Mouse (Mus musculus): Measurements from ENCODE around the gene Ugt1a2. TPM values are rescaled to one million over a fixed set of nuclear protein-coding genes. Genes with fewer than 3 reads are reported as not detected.

Ugt1a2 gene
- polyA plus RNA-seq, 1 experiment from 2014 or later = not detected

DNA sequence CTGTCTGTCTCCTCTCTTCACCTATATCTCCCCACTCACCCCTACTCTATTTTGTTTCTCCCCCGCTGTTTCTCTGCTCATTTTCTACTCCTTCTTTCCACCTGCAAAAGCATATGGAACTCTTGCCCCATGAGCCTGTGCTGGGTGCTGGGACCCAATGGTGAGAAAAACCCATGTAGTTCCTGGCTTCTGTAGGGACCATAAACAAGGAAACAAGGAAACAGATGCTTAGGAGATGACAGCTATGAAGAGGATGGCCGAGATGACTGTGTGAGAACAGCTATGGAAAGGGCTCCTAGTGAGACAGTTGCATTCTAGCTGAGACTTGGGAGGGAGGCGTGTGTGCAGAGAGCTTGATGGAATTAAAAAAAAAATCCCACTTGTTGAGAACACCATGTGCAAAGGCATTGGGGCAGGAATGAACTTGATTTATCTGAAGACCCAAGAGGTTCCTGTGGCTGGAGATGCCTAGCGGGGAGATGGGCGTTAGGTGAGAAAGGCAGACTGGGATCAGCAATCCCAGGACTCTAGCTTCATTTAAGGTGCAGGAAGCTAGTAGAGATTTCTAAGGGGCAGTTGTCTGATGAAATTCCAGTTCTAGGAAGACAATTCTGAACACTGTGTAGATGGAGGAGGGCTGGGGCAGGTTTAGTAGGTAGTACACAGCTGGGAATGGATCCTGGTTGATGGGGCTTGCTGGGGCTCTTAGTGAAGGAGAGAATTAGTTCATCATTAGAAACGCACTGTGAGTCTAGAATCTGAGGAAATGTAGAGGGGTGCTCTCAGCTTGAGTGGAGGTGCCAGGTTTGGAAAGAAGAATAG lies 30.8 kb downstream of the Ugt1a2 start:
- peaks cover 94% of the 10 kb centered on the region for H3K9me3 ChIP-seq (ENCODE audit: control insufficient read depth, low read length)
- H3K36me3 ChIP-seq (ENCODE audit: control insufficient read depth, insufficient read depth) = no peaks in the 10 kb centered on the region
- H3K27ac ChIP-seq (ENCODE audit: low read length) = no peak overlapping the region
- no peaks in the 10 kb centered on the region for H3K4me1 ChIP-seq (replicated peaks; ENCODE audit: control insufficient read depth, insufficient read depth, low read length)
- H3K4me2 ChIP-seq (ENCODE audit: low read length) = no peak overlapping the region
- no peak for ATAC-seq
- H3K4me3 ChIP-seq (replicated peaks; ENCODE audit: low read length) = no peak overlapping the region
- no peak overlapping the region for H3K9ac ChIP-seq (replicated peaks; ENCODE audit: low read depth, low read length)
- 76% methylated on average over 6 of the region's 6 CpGs for WGBS
- no peaks in the 10 kb centered on the region for H3K27me3 ChIP-seq (replicated peaks; ENCODE audit: control insufficient read depth, insufficient read depth, low read length)

- WGBS = 68% methylated on average over 7 of the region's 7 CpGs
- Histone ChIP-seq H3K4me1 (replicated peaks; ENCODE audit: control insufficient read depth, insufficient read depth, low read length) (no peaks in the 10 kb centered on the region), H3K27me3 (replicated peaks; ENCODE audit: control insufficient read depth, insufficient read depth, low read length) (no peaks in the 10 kb centered on the region), H3K9ac (replicated peaks; ENCODE audit: low read depth, low read length) (no peak overlapping the region), H3K4me2 (ENCODE audit: low read length) (no peak overlapping the region), H3K36me3 (ENCODE audit: control insufficient read depth, insufficient read depth) (no peaks in the 10 kb centered on the region), H3K27ac (ENCODE audit: low read length) (no peak overlapping the region), H3K4me3 (replicated peaks; ENCODE audit: low read length) (no peak overlapping the region), H3K9me3 (ENCODE audit: control insufficient read depth, low read length) (peaks cover 91% of the 10 kb centered on the region)
- ATAC-seq = no peak
These were observed 31.6 kb downstream of the Ugt1a2 start for GRCm38 (mm10) chr1:88231803-88232499.

DNA sequence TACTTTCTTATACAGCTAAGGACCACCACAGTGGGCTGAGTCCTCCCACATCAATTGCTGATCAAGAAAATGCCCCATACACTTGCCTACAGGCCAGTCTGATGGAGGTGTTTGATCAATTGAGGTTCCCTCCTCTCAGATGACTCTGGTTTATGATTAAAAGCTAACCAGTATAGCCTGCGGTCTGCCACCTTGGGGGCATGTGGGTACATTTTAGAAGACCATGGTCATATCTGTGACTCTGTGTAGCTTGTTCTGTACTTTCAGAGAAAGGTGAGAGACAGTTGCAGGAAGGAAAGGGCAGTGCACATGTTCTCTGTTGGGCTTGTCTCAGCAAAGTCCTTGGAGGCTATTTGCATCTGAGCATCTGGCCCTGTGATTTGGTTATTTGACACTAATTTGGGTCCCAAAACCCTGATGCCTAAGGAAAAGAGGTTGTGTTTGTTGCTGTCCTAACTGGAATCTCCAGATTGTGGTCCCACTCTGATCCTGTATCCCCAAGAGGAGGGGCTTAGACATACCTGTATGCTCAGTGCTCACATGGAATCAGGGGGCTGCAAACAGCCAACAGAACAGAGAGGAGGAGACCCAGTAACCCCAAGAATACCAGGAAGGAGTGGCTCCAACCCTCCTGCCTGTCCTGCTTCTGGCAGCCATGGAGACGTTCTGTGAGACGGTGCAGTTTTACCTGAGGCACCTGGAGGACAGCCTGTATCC lies 32.4 kb downstream of the Ugt1a2 start:
- Histone ChIP-seq H3K4me3 (replicated peaks; ENCODE audit: low read length) (no peak overlapping the region), H3K4me1 (replicated peaks; ENCODE audit: control insufficient read depth, insufficient read depth, low read length) (no peaks in the 10 kb centered on the region), H3K36me3 (ENCODE audit: control insufficient read depth, insufficient read depth) (no peaks in the 10 kb centered on the region), H3K9ac (replicated peaks; ENCODE audit: low read depth, low read length) (no peak overlapping the region), H3K9me3 (ENCODE audit: control insufficient read depth, low read length) (peaks cover 91% of the 10 kb centered on the region), H3K27ac (ENCODE audit: low read length) (no peak overlapping the region), H3K27me3 (replicated peaks; ENCODE audit: control insufficient read depth, insufficient read depth, low read length) (no peaks in the 10 kb centered on the region), H3K4me2 (ENCODE audit: low read length) (no peak overlapping the region)
- 60% methylated on average over 3 of the region's 3 CpGs for WGBS
- no peak for ATAC-seq

GRCm38 (mm10) chr1:88233421-88234247 lies 33.2 kb downstream of the Ugt1a2 start:
- no peaks in the 10 kb centered on the region for H3K4me1 ChIP-seq (replicated peaks; ENCODE audit: control insufficient read depth, insufficient read depth, low read length)
- 67% methylated on average over 14 of the region's 14 CpGs for WGBS
- no peak overlapping the region for H3K4me3 ChIP-seq (replicated peaks; ENCODE audit: low read length)
- H3K27ac ChIP-seq (ENCODE audit: low read length) = no peak overlapping the region
- H3K36me3 ChIP-seq (ENCODE audit: control insufficient read depth, insufficient read depth) = no peaks in the 10 kb centered on the region
- H3K9me3 ChIP-seq (ENCODE audit: control insufficient read depth, low read length) = peaks cover 92% of the 10 kb centered on the region
- H3K27me3 ChIP-seq (replicated peaks; ENCODE audit: control insufficient read depth, insufficient read depth, low read length) = no peaks in the 10 kb centered on the region
- H3K9ac ChIP-seq (replicated peaks; ENCODE audit: low read depth, low read length) = no peak overlapping the region
- H3K4me2 ChIP-seq (ENCODE audit: low read length) = no peak overlapping the region
- ATAC-seq = 0 out of 2 replicates have a peak, but pooled peaks have one; percentile 3

- Histone ChIP-seq H3K4me2 (ENCODE audit: low read length) (no peak overlapping the region), H3K9me3 (ENCODE audit: control insufficient read depth, low read length) (peaks cover 92% of the 10 kb centered on the region), H3K27me3 (replicated peaks; ENCODE audit: control insufficient read depth, insufficient read depth, low read length) (no peaks in the 10 kb centered on the region), H3K27ac (ENCODE audit: low read length) (no peak overlapping the region), H3K4me3 (replicated peaks; ENCODE audit: low read length) (no peak overlapping the region), H3K36me3 (ENCODE audit: control insufficient read depth, insufficient read depth) (no peaks in the 10 kb centered on the region), H3K4me1 (replicated peaks; ENCODE audit: control insufficient read depth, insufficient read depth, low read length) (no peaks in the 10 kb centered on the region), H3K9ac (replicated peaks; ENCODE audit: low read depth, low read length) (no peak overlapping the region)
- WGBS = 71% methylated on average over 4 of the region's 4 CpGs
- ATAC-seq = no peak
These were observed 33.8 kb downstream of the Ugt1a2 start for GRCm38 (mm10) chr1:88234248-88234610.

GRCm38 (mm10) chr1:88234646-88235045 lies 34.2 kb downstream of the Ugt1a2 start:
- H3K36me3 ChIP-seq (ENCODE audit: control insufficient read depth, insufficient read depth) = no peaks in the 10 kb centered on the region
- no peaks in the 10 kb centered on the region for H3K27me3 ChIP-seq (replicated peaks; ENCODE audit: control insufficient read depth, insufficient read depth, low read length)
- no peak for ATAC-seq
- no peak overlapping the region for H3K4me3 ChIP-seq (replicated peaks; ENCODE audit: low read length)
- H3K4me2 ChIP-seq (ENCODE audit: low read length) = no peak overlapping the region
- H3K9ac ChIP-seq (replicated peaks; ENCODE audit: low read depth, low read length) = no peak overlapping the region
- H3K4me1 ChIP-seq (replicated peaks; ENCODE audit: control insufficient read depth, insufficient read depth, low read length) = no peaks in the 10 kb centered on the region
- H3K9me3 ChIP-seq (ENCODE audit: control insufficient read depth, low read length) = peaks cover 92% of the 10 kb centered on the region
- 44% methylated on average over 5 of the region's 5 CpGs for WGBS
- H3K27ac ChIP-seq (ENCODE audit: low read length) = no peak overlapping the region

GRCm38 (mm10) chr1:88235046-88235893 lies 34.9 kb downstream of the Ugt1a2 start:
- Histone ChIP-seq H3K9me3 (ENCODE audit: control insufficient read depth, low read length) (peaks cover 92% of the 10 kb centered on the region), H3K4me1 (replicated peaks; ENCODE audit: control insufficient read depth, insufficient read depth, low read length) (no peaks in the 10 kb centered on the region), H3K27ac (ENCODE audit: low read length) (no peak overlapping the region), H3K27me3 (replicated peaks; ENCODE audit: control insufficient read depth, insufficient read depth, low read length) (no peaks in the 10 kb centered on the region), H3K4me3 (replicated peaks; ENCODE audit: low read length) (no peak overlapping the region), H3K9ac (replicated peaks; ENCODE audit: low read depth, low read length) (no peak overlapping the region), H3K4me2 (ENCODE audit: low read length) (no peak overlapping the region), H3K36me3 (ENCODE audit: control insufficient read depth, insufficient read depth) (no peaks in the 10 kb centered on the region)
- 62% methylated on average over 11 of the region's 11 CpGs for WGBS
- no peak for ATAC-seq

DNA sequence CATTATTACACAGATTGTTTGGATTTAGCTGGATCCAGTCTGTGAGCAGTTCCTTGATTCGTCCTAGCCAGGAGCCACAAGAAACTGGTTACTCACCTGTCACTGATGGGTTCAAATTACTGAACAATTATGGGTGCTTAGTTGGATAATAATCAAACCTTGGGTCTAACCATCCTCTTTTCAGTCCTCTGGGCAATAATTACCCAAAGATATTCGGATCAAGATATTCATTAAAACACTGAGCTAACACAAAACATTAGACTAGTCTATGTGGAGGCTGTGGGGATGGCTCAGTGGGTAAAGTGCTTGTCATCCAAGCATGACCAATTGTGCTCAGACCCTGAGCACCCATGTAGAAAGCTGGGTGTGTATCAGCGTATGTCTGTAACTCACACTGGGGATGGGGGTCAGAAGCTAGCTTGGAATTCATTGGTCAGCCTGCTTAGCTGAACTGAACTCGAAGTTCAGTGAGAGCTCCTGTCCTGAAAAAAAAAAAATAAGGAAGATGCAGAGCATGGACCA lies 35.6 kb downstream of the Ugt1a2 start:
- Histone ChIP-seq H3K9ac (replicated peaks; ENCODE audit: low read depth, low read length) (no peak overlapping the region), H3K27me3 (replicated peaks; ENCODE audit: control insufficient read depth, insufficient read depth, low read length) (no peaks in the 10 kb centered on the region), H3K4me2 (ENCODE audit: low read length) (no peak overlapping the region), H3K4me1 (replicated peaks; ENCODE audit: control insufficient read depth, insufficient read depth, low read length) (no peaks in the 10 kb centered on the region), H3K27ac (ENCODE audit: low read length) (no peak overlapping the region), H3K4me3 (replicated peaks; ENCODE audit: low read length) (no peak overlapping the region), H3K36me3 (ENCODE audit: control insufficient read depth, insufficient read depth) (no peaks in the 10 kb centered on the region), H3K9me3 (ENCODE audit: control insufficient read depth, low read length) (peaks cover 93% of the 10 kb centered on the region)
- 64% methylated on average over 4 of the region's 4 CpGs for WGBS
- no peak for ATAC-seq
